Mouse (Mus musculus): ENCODE results near the gene Pnp2. TPM values are rescaled to one million over a fixed set of nuclear protein-coding genes. Genes with fewer than 3 reads are reported as not detected.

Pnp2 gene
- polyA plus RNA-seq, 1 experiment = 5.4 TPM

GRCm38 (mm10) chr14:51008781-51009180 lies 53.0 kb downstream of the Pnp2 start:
- no peak for DNase-seq (ENCODE audit: low read depth)

GRCm38 (mm10) chr14:51009572-51009971 lies 53.8 kb downstream of the Pnp2 start:
- DNase-seq (ENCODE audit: low read depth) = no peak

Other genes starting within 250 kb of the Pnp2 start
- not detected in 2 replicates for gene Olfr748, start 248.6 kb upstream of the Pnp2 start, polyA plus RNA-seq (2012; rRNA removed)
- not detected in 2 replicates for gene Olfr749, start 210.9 kb upstream of the Pnp2 start, polyA plus RNA-seq (2012; rRNA removed)
- gene Ttc5, start 170.5 kb upstream of the Pnp2 start, polyA plus RNA-seq (2012; rRNA removed) = 31.9 and 32.5 TPM in 2 replicates
- gene Ccnb1ip1, start 148.3 kb upstream of the Pnp2 start, polyA plus RNA-seq (2012; rRNA removed) = 0.07 TPM in 1 of 2 replicates, not detected in the other
- gene Parp2, start 148.2 kb upstream of the Pnp2 start, polyA plus RNA-seq (2012; rRNA removed) = 27.1 and 33.3 TPM in 2 replicates
- 29.1 and 43.4 TPM in 2 replicates for gene Tep1, start 85.4 kb upstream of the Pnp2 start, polyA plus RNA-seq (2012; rRNA removed)
- gene Klhl33, start 58.5 kb upstream of the Pnp2 start, polyA plus RNA-seq (2012; rRNA removed) = 2.1 and 2.2 TPM in 2 replicates
- 88.0 and 102 TPM in 2 replicates for gene Osgep, start 31.1 kb upstream of the Pnp2 start, polyA plus RNA-seq (2012; rRNA removed)
- gene Apex1, start 31.0 kb upstream of the Pnp2 start, polyA plus RNA-seq (2012; rRNA removed) = 53.7 and 58.3 TPM in 2 replicates
- gene Pip4p1, start 25.1 kb upstream of the Pnp2 start, polyA plus RNA-seq (2012; rRNA removed) = 94.6 and 111 TPM in 2 replicates
- gene Pnp, start 24.9 kb upstream of the Pnp2 start, polyA plus RNA-seq (2012; rRNA removed) = 73.0 and 74.1 TPM in 2 replicates
- 59.5 and 96.5 TPM in 2 replicates for gene Gm49342, start 11.5 kb upstream of the Pnp2 start, polyA plus RNA-seq (2012; rRNA removed)
- gene Rnase10, start 51.8 kb downstream of the Pnp2 start, polyA plus RNA-seq (2012; rRNA removed) = 894 and 1,367 TPM in 2 replicates
- 470 and 637 TPM in 2 replicates for gene Rnase9, start 85.9 kb downstream of the Pnp2 start, polyA plus RNA-seq (2012; rRNA removed)
- gene Rnase11, start 94.2 kb downstream of the Pnp2 start, polyA plus RNA-seq (2012; rRNA removed) = 17.1 and 17.8 TPM in 2 replicates
- 504 and 632 TPM in 2 replicates for gene Rnase12, start 101.7 kb downstream of the Pnp2 start, polyA plus RNA-seq (2012; rRNA removed)
- 0.09 TPM in 1 of 2 replicates, not detected in the other for gene Olfr750, start 118.4 kb downstream of the Pnp2 start, polyA plus RNA-seq (2012; rRNA removed)
- gene Rnase4, start 135.1 kb downstream of the Pnp2 start, polyA plus RNA-seq (2012; rRNA removed) = 151 and 247 TPM in 2 replicates
- 13.6 and 20.6 TPM in 2 replicates for gene Ang, start 135.2 kb downstream of the Pnp2 start, polyA plus RNA-seq (2012; rRNA removed)
- gene Eddm3b, start 158.4 kb downstream of the Pnp2 start, polyA plus RNA-seq (2012; rRNA removed) = 172 and 185 TPM in 2 replicates
- gene Rnase6, start 167.9 kb downstream of the Pnp2 start, polyA plus RNA-seq (2012; rRNA removed) = 14.7 and 16.5 TPM in 2 replicates
- gene Rnase1, start 190.8 kb downstream of the Pnp2 start, polyA plus RNA-seq (2012; rRNA removed) = 5.1 and 7.5 TPM in 2 replicates
- not detected in 2 replicates for gene Rnase2b, start 206.3 kb downstream of the Pnp2 start, polyA plus RNA-seq (2012; rRNA removed)
- not detected in 2 replicates for gene Ang2, start 243.2 kb downstream of the Pnp2 start, polyA plus RNA-seq (2012; rRNA removed)
- not detected in 2 replicates for gene Ear14, start 247.4 kb downstream of the Pnp2 start, polyA plus RNA-seq (2012; rRNA removed)